Mouse (Mus musculus) heart, postnatal 0 days (tissue): ENCODE data around the gene Zbtb8os. TPM values are rescaled to one million over a fixed set of nuclear protein-coding genes. Genes with fewer than 3 reads are reported as not detected.
"Not testable (repeated sequence)": the region's sequence is repeated elsewhere in the genome, so short reads cannot be mapped to it uniquely, and the experiment has no call there.

Source experiments
- ATAC-seq: fragments of 200-750 bp; cut with Nextera tagmentation; 2 replicates; pipeline ENCODE4 v1.8.0; 2017; ENCODE audit warnings: low read depth, moderate number of reproducible peaks, moderate library complexity; ENCODE audit not compliant: insufficient read depth
- DNase-seq: peaks from one replicate; pipeline ENCODE4 v3.0.0-alpha.2; 2016; ENCODE audit warnings: low spot score
- H3K27ac ChIP-seq: fragments of 300-500 bp; sonication (generic); 2 replicates; pipeline ENCODE4 v1.5.1; 2014; ENCODE audit warnings: low read depth, mild to moderate bottlenecking
- H3K27me3 ChIP-seq: fragments of 300-500 bp; sonication (generic); 2 replicates; pipeline ENCODE4 v1.6.1; 2014; ENCODE audit warnings: low read length, mixed read lengths; ENCODE audit not compliant: control insufficient read depth, insufficient read depth
- H3K36me3 ChIP-seq: fragments of 300-500 bp; sonication (generic); replicated peaks from 2 replicates; pipeline ENCODE4 v1.6.1; 2014; ENCODE audit warnings: low read length, mixed read lengths; ENCODE audit not compliant: control insufficient read depth, insufficient read depth
- H3K4me1 ChIP-seq: fragments of 300-500 bp; sonication (generic); 2 replicates; pipeline ENCODE4 v1.6.1; 2014; ENCODE audit warnings: antibody characterized with exemption; ENCODE audit not compliant: control insufficient read depth, insufficient read depth
- H3K4me2 ChIP-seq: fragments of 300-500 bp; sonication (generic); 2 replicates; pipeline ENCODE4 v1.6.1; 2014; ENCODE audit warnings: low read depth, mild to moderate bottlenecking, low read length, moderate library complexity
- H3K4me3 ChIP-seq: fragments of 300-500 bp; sonication (generic); 2 replicates; pipeline ENCODE4 v1.5.1; 2014; ENCODE audit warnings: low read depth, low read length
- H3K9ac ChIP-seq: fragments of 300-500 bp; sonication (generic); replicated peaks from 2 replicates; pipeline ENCODE4 v1.6.1; 2014; ENCODE audit warnings: low read depth, low read length, mixed read lengths
- H3K9me3 ChIP-seq: fragments of 300-500 bp; sonication (generic); replicated peaks from 2 replicates; pipeline ENCODE4 v1.6.1; 2016; ENCODE audit warnings: low read length; ENCODE audit not compliant: control insufficient read depth
- CTCF ChIP-seq: IDR thresholded peaks from 2 replicates; pipeline ENCODE4 v1.5.1; 2016; ENCODE audit warnings: antibody characterized with exemption, control low read depth, low read depth
- EP300 ChIP-seq: IDR thresholded peaks from 2 replicates; pipeline ENCODE4 v1.6.1; 2016; ENCODE audit warnings: antibody characterized with exemption, low read depth
- WGBS: fragments of 180-500 bp; shearing (Covaris S2); extraction: QIAGEN DNeasy Blood & Tissue Kit; methylation state at CpG from one replicate; pipeline ENCODE4 v1.1.7; 2014; 5-methylcytosine and 5-hydroxymethylcytosine counted together
- polyA plus RNA-seq: library from polyadenylated mRNA; unstranded; fragments of >200 nt; fragmentation: Nextera tagmentation; extraction: Ambion mirVana; gene quantifications from 2 replicates; pipeline ENCODE4 v1.2.1, GENCODE M21; 2015
- total RNA-seq: library from RNA; depleted of rRNA; stranded (reverse); fragments of >200 nt; gene quantifications from 2 replicates; pipeline ENCODE4 v1.2.3, GENCODE M21; 2014; ENCODE audit warnings: low replicate concordance

Zbtb8os gene
- total and polyA plus RNA-seq, 2 experiments from 2014 or later: 13.5 to 32.2 TPM

GRCm38 (mm10) chr4:129357613-129358163 is 22.2 kb downstream of the Zbtb8os start:
- Histone ChIP-seq H3K9me3 (no peaks in the 10 kb centered on the region), H3K4me3 (no peak overlapping the region), H3K27ac (no peak overlapping the region), H3K9ac (no peak overlapping the region), H3K4me1 (no peaks in the 10 kb centered on the region), H3K4me2 (no peak overlapping the region), H3K36me3 (peaks cover 53% of the 10 kb centered on the region), H3K27me3 (no peaks in the 10 kb centered on the region)
- DNase-seq (no peak), ATAC-seq (no peak)
- TF ChIP-seq CTCF (no peak), EP300 (no peak)
- 81% methylated on average over 15 of the region's 15 CpGs for WGBS

- not testable (repeated sequence) for ATAC-seq, H3K4me2 ChIP-seq, H3K9me3 ChIP-seq, H3K27me3 ChIP-seq, H3K4me1 ChIP-seq, DNase-seq, H3K4me3 ChIP-seq, H3K9ac ChIP-seq, H3K27ac ChIP-seq
- H3K36me3 ChIP-seq: peaks cover 32% of the 10 kb centered on the region
- WGBS: 77% methylated on average over 3 of the region's 3 CpGs
Observed at GRCm38 (mm10) chr4:129362238-129362637, 26.7 kb downstream of the Zbtb8os start.

- H3K36me3 ChIP-seq: peaks cover 30% of the 10 kb centered on the region
- TF ChIP-seq CTCF (no peak), EP300 (no peak)
Observed at GRCm38 (mm10) chr4:129362771-129363170, 27.3 kb downstream of the Zbtb8os start.

GRCm38 (mm10) chr4:129363463-129363862 is 28.0 kb downstream of the Zbtb8os start:
- H3K4me2 ChIP-seq: no peak overlapping the region
- no peak overlapping the region for H3K4me3 ChIP-seq
- H3K36me3 ChIP-seq: peaks cover 23% of the 10 kb centered on the region
- DNase-seq (no peak), ATAC-seq (no peak)
- H3K27me3 ChIP-seq: no peaks in the 10 kb centered on the region
- 90% methylated on average over 9 of the region's 9 CpGs for WGBS
- no peak overlapping the region for H3K9ac ChIP-seq
- no peaks in the 10 kb centered on the region for H3K4me1 ChIP-seq
- H3K27ac ChIP-seq: no peak overlapping the region
- TF ChIP-seq EP300 (no peak), CTCF (no peak)
- no peaks in the 10 kb centered on the region for H3K9me3 ChIP-seq

More at GRCm38 (mm10) chr4:129362771-129363170, 27.3 kb downstream of the Zbtb8os start:
- Histone ChIP-seq H3K27ac (no peak overlapping the region), H3K27me3 (no peaks in the 10 kb centered on the region), H3K4me1 (no peaks in the 10 kb centered on the region), H3K9me3 (no peaks in the 10 kb centered on the region), H3K4me2 (no peak overlapping the region), H3K9ac (no peak overlapping the region), H3K4me3 (no peak overlapping the region)
- no peak for DNase-seq
- ATAC-seq: no peak
- WGBS: 78% methylated on average over 5 of the region's 5 CpGs

- Histone ChIP-seq H3K36me3 (peaks cover 24% of the 10 kb centered on the region), H3K27ac (no peak overlapping the region), H3K9me3 (no peaks in the 10 kb centered on the region), H3K4me3 (no peak overlapping the region), H3K4me1 (no peaks in the 10 kb centered on the region), H3K27me3 (no peaks in the 10 kb centered on the region), H3K9ac (no peak overlapping the region), H3K4me2 (no peak overlapping the region)
- DNase-seq (no peak), ATAC-seq (no peak)
- TF ChIP-seq EP300 (no peak), CTCF (no peak)
- 90% methylated on average over 3 of the region's 3 CpGs for WGBS
Observed at GRCm38 (mm10) chr4:129364379-129364778, 28.9 kb downstream of the Zbtb8os start.

GRCm38 (mm10) chr4:129365224-129365623 is 29.7 kb downstream of the Zbtb8os start:
- ATAC-seq: no peak
- Histone ChIP-seq H3K4me2 (no peak overlapping the region), H3K36me3 (peaks cover 16% of the 10 kb centered on the region), H3K27ac (no peak overlapping the region), H3K9me3 (no peaks in the 10 kb centered on the region), H3K4me3 (no peak overlapping the region), H3K9ac (no peak overlapping the region), H3K4me1 (no peaks in the 10 kb centered on the region), H3K27me3 (no peaks in the 10 kb centered on the region)
- 85% methylated on average over 5 of the region's 5 CpGs for WGBS
- TF ChIP-seq EP300 (no peak), CTCF (no peak)
- no peak for DNase-seq
